Comparison of ENCODE assay signal across 13 mouse cellular contexts in the genomic region with DNA sequence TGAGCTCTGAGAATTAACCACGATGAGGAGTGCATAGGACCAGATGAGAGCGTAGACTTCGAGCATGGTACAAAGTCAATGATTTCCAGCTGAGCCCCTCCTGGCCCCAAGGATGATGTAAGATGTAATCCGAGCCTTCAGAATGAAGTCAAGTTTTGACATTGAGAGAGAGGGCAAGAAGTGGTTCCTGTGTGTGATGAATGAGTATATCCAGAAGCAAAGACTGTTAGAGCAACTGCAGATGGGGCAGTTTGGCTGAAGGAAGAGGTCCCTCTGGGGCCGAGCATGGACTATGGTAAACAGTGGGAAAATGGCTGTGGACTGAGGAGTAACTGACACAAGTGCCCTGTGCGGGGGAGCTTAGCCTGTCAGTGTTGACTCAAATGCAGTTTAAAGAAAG.
DNase-seq lines count a peak whose midpoint lies in the region; ATAC-seq lines count a peak whose summit lies in the region.
"Had no signal": no experiment of that assay in that cellular context is flagged by ENCODE, and none has a peak within 500 bp of the region (broad histone marks: within the 10 kb centered on the region; RNA-seq: fewer than 3 reads in every experiment).

No protein-coding gene starts in this region.

- no peak overlapping the region for H3K27ac ChIP-seq in neural tube, embryonic 15.5 days (replicated peaks)
- peak overlapping the region; percentile 50 for H3K27ac ChIP-seq in kidney, embryonic 16.5 days (ENCODE audit: low read length)

- no peaks in the 10 kb centered on the region for H3K27me3 ChIP-seq in neural tube, embryonic 15.5 days (replicated peaks)
- H3K27me3 ChIP-seq in kidney, embryonic 16.5 days (ENCODE audit: insufficient read depth, low read length), result no peaks in the 10 kb centered on the region

- intact Hi-C loops in left cerebral cortex, postnatal 10 days (cut with DNase I), result no loop called here

- H3K4me3 ChIP-seq in neural tube, embryonic 15.5 days (replicated peaks), result no peak overlapping the region
- H3K4me3 ChIP-seq in kidney, embryonic 16.5 days (ENCODE audit: low read length), result no peak overlapping the region

- no peak for ATAC-seq in neural tube, embryonic 15.5 days (ENCODE audit: low FRiP score)
- ATAC-seq in kidney, embryonic 16.5 days (ENCODE audit: low FRiP score, low TSS enrichment), result peak; percentile 85
- ATAC-seq: activated CD4-positive, CD25-positive, alpha-beta regulatory T cell, adult 4 months had no signal

- H3K9me3 ChIP-seq in neural tube, embryonic 15.5 days (replicated peaks), result no peaks in the 10 kb centered on the region
- no peaks in the 10 kb centered on the region for H3K9me3 ChIP-seq in kidney, embryonic 16.5 days (ENCODE audit: low read length)
- H3K9me3 ChIP-seq: G1E had no signal

- WGBS in neural tube, embryonic 15.5 days, result 83% methylated on average over 6 of the region's 6 CpGs
- WGBS in kidney, embryonic 16.5 days, result 14% methylated on average over 6 of the region's 6 CpGs

- 0 out of 2 replicates have a peak, but pooled peaks cover 3% of the 10 kb centered on the region for H3K36me3 ChIP-seq in neural tube, embryonic 15.5 days
- 0 out of 2 replicates have a peak, but pooled peaks cover 9% of the 10 kb centered on the region for H3K36me3 ChIP-seq in kidney, embryonic 16.5 days (ENCODE audit: insufficient read depth, low read length)

- peak; percentile 17 for DNase-seq in gastrocnemius, adult 18-20 months (ENCODE audit: low spot score)
- DNase-seq in gastrocnemius, postnatal 4 days (ENCODE audit: low spot score in 2 of 2), result no peak
- DNase-seq in neural tube, embryonic 10.5 days (ENCODE audit: extremely low spot score, low spot score), result peak; percentile 25
- DNase-seq in yolk sac, embryonic 10.5 days (ENCODE audit: low spot score), result peak; percentile 6
- DNase-seq in heart, adult 18-20 months, result no peak
- DNase-seq in left cerebral cortex, postnatal 10 days (ENCODE audit: extremely low spot score in 1 of 2, low spot score in 2 of 2), result no peak
- DNase-seq: cerebellum, adult 9-11 months; gastrocnemius, postnatal 14 days; layer of hippocampus, adult 9-11 months had no signal

- H3K4me1 ChIP-seq in neural tube, embryonic 15.5 days, result no peaks in the 10 kb centered on the region
- H3K4me1 ChIP-seq in kidney, embryonic 16.5 days (ENCODE audit: insufficient read depth, low read length), result peaks cover 14% of the 10 kb centered on the region

- no peak overlapping the region for H3K4me2 ChIP-seq in neural tube, embryonic 15.5 days
- H3K4me2 ChIP-seq in kidney, embryonic 16.5 days (replicated peaks; ENCODE audit: low read depth, low read length), result 0 out of 2 replicates have a peak overlapping the region, but pooled peaks have one; percentile 2

- no peak overlapping the region for H3K9ac ChIP-seq in neural tube, embryonic 15.5 days (replicated peaks)
- H3K9ac ChIP-seq in kidney, embryonic 16.5 days (replicated peaks; ENCODE audit: low read length), result 0 out of 2 replicates have a peak overlapping the region, but pooled peaks have one; percentile 16

Comparison
In these comparisons a context has a peak if more than half of its experiments do, and no peak if none do; other contexts are left out.
1. DNase-seq: peak in gastrocnemius, adult 18-20 months (single experiment), neural tube, embryonic 10.5 days (single experiment) and yolk sac, embryonic 10.5 days (single experiment); none in gastrocnemius, postnatal 4 days (0 of 2), heart, adult 18-20 months (0 of 2) and left cerebral cortex, postnatal 10 days (0 of 2).